Mouse (Mus musculus) olfactory bulb, adult 2 months (tissue): ENCODE results near the gene Timm44. TPM values are rescaled to one million over a fixed set of nuclear protein-coding genes. Genes with fewer than 3 reads are reported as not detected.
A peak's percentile ranks its signal among the peaks of the same experiment; 100 is the strongest.

Experiments
- H3K27ac ChIP-seq: fragments of 200-500 bp; 2 replicates; pipeline ENCODE4 v1.5.1; 2012; ENCODE audit warnings: low read depth, low read length; ENCODE audit not compliant: insufficient read depth
- H3K4me1 ChIP-seq: fragments of 200-500 bp; 2 replicates; pipeline ENCODE4 v1.6.1; 2012; ENCODE audit warnings: low read length; ENCODE audit not compliant: control insufficient read depth, insufficient read depth
- H3K4me3 ChIP-seq: fragments of 200-500 bp; 2 replicates; pipeline ENCODE4 v1.5.1; 2012; ENCODE audit warnings: mild to moderate bottlenecking, low read depth, low read length, moderate library complexity; ENCODE audit not compliant: insufficient read depth
- CTCF ChIP-seq: fragments of 200-500 bp; IDR thresholded peaks from 2 replicates; pipeline ENCODE4 v1.5.1; 2012; ENCODE audit warnings: low read depth, mild to moderate bottlenecking, low read length, moderate library complexity; ENCODE audit not compliant: insufficient read depth
- POLR2A ChIP-seq: fragments of 200-500 bp; IDR thresholded peaks from 2 replicates; pipeline ENCODE4 v1.6.1; 2012; ENCODE audit warnings: mild to moderate bottlenecking, low read depth, low read length, moderate library complexity; ENCODE audit not compliant: insufficient read depth
- WGBS: fragments of 180-500 bp; shearing (Covaris S2); methylation state at CpG from one replicate; pipeline ENCODE4 v1.1.7; 2018; 5-methylcytosine and 5-hydroxymethylcytosine counted together
- polyA plus RNA-seq: library from polyadenylated mRNA; stranded (reverse); fragments of >200 nt; gene quantifications from 2 replicates; pipeline ENCODE4 v1.2.4, GENCODE M21; 2012; ENCODE audit warnings: low replicate concordance; ENCODE audit not compliant: missing spikeins, insufficient read depth, insufficient read length

Gene Timm44
- polyA plus RNA-seq, 1 experiment, result not detected

DNA sequence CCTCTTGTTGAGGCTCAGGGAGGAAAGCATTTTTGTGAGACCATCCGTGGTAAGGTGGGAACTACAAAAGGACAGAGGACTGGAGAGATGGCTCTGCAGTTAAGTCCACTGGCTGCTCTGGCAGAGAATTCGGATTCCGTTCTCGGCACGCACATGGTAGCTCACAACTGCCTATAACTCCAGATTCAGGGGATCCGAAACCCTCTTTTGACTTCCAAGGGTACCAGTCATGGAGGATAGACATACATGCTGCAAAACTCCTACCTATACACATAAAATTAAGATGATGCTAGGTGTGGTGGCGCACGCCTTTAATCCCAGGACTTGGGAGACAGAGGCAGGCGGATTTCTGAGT is 375 bp upstream of the Timm44 start:
- H3K27ac ChIP-seq, result peak overlapping the region; percentile 86
- TF ChIP-seq POLR2A (no peak), CTCF (no peak)
- H3K4me3 ChIP-seq, result peak overlapping the region; percentile 79
- H3K4me1 ChIP-seq, result no peaks in the 10 kb centered on the region
- WGBS, result 22% methylated on average over 9 of the region's 9 CpGs

DNA sequence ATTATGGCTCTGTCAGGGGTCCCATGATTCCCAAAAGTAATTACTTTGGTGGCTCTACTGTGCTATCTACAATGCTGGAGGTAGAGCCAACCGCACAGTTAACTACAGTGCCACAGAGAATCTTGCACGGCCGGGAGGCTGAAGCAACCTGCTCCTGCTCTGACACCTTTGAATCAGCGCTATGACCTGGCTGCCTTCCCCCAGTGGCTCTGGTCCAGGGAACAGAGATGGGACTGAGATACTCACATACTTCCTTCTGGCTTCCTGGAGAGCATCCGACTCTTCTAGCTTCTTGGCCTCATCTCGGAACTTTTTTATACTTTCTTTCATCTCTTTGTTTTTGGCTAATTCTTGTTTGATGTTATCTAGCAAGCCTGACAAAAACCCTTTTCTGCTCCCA is 6.1 kb downstream of the Timm44 start:
- 85% methylated on average over 6 of the region's 6 CpGs for WGBS
- peaks cover 14% of the 10 kb centered on the region; the same call in 1 of the 2 replicates for H3K4me1 ChIP-seq
- H3K27ac ChIP-seq, result no peak overlapping the region
- TF ChIP-seq POLR2A (no peak), CTCF (no peak)
- no peak overlapping the region for H3K4me3 ChIP-seq

DNA sequence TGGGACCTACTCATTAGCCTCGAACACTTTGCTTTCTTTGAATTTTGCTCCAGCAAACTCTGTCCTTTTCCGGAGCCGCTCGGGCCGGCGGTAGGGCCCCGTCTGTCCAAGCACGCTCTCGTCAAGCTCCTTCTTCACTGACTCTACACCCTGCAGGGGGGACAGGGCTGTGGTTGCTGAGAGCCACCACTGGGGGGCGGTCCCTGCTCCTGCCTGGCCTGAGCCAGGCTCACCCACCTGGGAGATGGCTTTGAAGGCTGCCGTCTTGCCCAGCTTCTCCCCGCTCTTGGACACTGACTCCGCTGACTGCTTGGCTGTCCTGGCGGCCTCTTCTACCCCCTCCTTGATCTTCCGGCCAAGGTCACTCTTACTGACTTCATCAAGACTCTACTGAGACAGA is 8.1 kb downstream of the Timm44 start:
- TF ChIP-seq POLR2A (no peak), CTCF (peak; percentile 37; the same call in 1 of the 2 replicates)
- 75% methylated on average over 15 of the region's 15 CpGs for WGBS

DNA sequence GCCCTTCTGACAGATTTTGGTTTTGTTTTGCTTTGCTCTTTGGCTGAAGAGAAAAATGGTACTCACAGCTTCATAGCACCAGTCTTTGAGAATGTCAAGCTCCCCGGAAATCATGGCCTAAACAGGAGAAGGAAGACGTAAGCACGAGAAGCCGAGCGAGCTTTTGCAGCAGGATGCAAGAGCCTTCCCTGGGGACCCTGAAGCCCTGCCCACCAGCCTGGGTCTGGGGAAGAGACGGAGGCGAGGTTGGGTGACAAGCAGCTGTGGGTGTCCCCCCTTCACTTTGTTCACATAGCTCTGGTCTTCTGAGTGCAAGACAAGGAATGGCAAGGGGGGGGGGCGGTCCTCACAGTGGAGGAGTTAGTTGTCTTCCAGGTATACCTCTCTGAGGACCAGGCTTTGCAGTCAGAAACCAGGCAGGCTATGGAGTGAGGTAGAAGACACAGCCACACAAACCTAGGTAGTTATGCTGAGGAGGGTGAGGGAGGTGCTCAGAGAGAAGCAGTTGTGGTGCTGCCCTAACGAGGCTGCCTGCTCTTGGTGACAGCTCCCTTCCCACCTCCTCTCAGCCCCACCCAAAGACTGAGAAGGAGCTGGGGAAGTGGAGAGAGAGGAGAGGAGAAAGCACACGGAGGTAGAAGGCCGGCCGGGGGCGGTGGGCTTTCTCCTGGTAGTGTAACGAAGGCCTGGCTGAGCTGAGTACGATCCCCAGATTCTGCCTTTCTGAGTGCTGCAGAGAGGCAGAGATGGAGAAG is 10.4 kb downstream of the Timm44 start:
- no peak overlapping the region for H3K4me3 ChIP-seq
- WGBS, result 67% methylated on average over 15 of the region's 15 CpGs
- no peak for TF ChIP-seq POLR2A
- no peak for TF ChIP-seq CTCF
- peak overlapping the region; percentile 49 for H3K27ac ChIP-seq
- peaks cover 22% of the 10 kb centered on the region for H3K4me1 ChIP-seq

More for the DNA sequence above, 8.1 kb downstream of the Timm44 start:
- Histone ChIP-seq H3K4me3 (no peak overlapping the region), H3K4me1 (peaks cover 22% of the 10 kb centered on the region), H3K27ac (no peak overlapping the region)

DNA sequence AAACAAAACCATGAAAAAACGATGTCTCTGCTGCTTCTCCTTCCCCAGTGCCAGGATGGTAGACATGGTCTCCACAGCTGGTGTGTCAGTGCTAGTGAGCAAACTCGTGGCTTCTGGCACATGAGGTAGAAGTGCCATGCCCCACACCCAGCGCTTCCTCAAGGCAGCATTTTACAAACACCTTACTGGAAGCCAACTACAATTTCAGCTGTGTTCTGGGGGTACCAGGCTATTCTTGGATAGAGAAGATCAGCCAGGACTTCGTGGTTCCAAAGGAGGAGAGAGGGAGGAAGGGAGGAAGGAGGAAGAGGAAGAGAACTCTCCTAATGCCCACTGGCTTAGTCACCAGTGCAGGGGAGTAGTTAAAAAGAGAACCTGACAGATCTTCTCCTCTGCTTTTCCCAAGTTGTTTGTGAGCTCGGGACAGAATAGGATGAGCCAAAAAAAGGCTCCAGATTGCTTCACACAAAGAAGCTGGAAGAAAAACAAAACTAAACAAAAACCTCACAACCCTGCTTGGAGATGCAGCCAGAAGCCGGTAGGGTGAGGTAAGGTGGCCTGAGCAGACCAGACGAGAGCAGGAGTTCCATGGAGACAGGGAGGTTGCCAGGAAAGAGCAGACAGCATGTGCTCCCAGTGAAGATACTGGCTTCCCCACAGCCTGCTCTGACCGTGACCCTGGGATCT is 12.5 kb downstream of the Timm44 start:
- H3K4me3 ChIP-seq, result no peak overlapping the region
- no peak for TF ChIP-seq CTCF
- H3K4me1 ChIP-seq, result peaks cover 37% of the 10 kb centered on the region
- H3K27ac ChIP-seq, result peak overlapping the region; percentile 91
- WGBS, result 44% methylated on average over 8 of the region's 8 CpGs

DNA sequence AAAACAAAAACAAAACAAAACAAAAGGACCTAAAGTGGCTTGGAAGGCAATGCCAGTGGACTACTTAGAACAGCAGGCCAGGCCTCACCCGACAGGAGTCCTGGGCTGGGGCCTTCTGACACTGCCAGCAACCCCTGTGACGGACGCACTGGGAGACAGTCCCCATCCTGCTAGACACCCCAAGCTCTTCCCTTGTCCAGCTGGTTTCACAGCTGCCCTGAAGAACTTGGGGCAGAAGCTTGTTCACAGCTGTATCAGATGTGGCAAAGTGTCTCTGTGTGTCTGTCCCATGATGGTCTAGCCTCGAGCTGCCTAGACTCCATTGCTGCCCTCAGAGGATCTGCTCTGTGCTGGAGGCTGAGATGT is 15.9 kb downstream of the Timm44 start:
- TF ChIP-seq CTCF (no peak), POLR2A (no peak)
- H3K4me3 ChIP-seq, result no peak overlapping the region
- H3K4me1 ChIP-seq, result peaks cover 47% of the 10 kb centered on the region
- WGBS, result 84% methylated on average over 4 of the region's 4 CpGs
- H3K27ac ChIP-seq, result 0 out of 2 replicates have a peak overlapping the region, but pooled peaks have one; percentile 62

DNA sequence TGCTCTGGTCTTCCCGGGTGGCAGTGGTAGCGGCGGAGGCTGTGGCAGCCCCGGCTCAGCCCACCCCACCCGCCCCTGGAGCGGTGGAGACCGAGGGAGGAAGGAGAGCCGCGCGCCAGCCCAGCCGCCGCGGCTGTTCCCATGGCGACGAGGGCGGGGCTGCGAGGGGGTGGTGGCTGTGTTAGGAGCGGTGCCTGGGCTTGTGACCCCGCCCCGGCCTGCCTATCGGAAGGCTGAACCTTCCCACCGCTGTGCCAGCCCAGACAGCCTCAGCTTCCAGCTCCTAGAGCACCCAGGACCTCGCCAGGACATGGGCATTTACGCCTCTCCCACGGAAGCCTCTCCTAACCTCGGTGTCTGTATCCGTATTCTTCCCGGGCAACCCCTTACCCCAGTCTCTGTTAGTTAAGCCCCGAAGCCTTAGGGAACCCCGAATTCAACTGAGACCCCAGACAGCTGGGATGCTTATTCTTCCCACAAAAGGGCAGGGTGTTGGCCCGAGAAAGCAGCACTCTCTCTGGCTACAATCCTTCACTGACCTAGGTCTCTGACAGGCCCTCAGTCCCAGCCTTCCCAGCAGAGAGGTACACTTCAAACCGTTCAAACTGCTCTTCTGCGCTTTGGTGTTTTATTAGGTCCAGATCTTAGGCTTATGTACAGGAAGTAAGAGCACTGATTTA is 16.4 kb downstream of the Timm44 start, which contains the start of gene Ctxn1:
TSS of gene Ctxn1 (minus strand) at position 150 of the 680 bp plus-strand sequence.
- TF ChIP-seq POLR2A, result peak; percentile 37; the same call in 1 of the 2 replicates
- TF ChIP-seq CTCF, result no peak
- 4% methylated on average over 32 of the region's 33 CpGs for WGBS
- peaks cover 47% of the 10 kb centered on the region for H3K4me1 ChIP-seq
- H3K27ac ChIP-seq, result peak within 1 kb of the TSS; percentile 92
- peak within 1 kb of the TSS; percentile 95 for H3K4me3 ChIP-seq

DNA sequence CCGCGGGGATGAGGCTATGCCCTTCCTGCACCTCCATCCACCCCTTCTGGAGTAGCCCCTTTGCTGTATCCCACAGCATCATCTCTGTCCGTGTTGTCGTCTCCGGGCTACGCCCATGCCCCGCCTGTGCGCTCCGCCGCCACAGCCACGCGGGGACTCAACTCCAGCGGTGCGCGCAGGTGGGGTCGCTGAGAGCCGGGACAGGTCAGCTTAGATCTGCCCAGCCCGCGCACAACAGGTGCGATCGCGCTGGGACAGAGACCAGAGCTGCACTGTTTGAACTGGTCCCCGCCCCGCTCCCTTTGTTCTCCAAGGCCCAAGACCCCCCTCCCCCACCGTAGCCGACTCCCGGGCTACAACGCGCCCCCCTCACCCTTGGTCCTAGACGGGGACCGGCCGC is 17.0 kb downstream of the Timm44 start:
- WGBS, result under 1% methylated on average over 32 of the region's 32 CpGs
- TF ChIP-seq POLR2A, result no peak
- TF ChIP-seq CTCF, result no peak
- Histone ChIP-seq H3K4me1 (peaks cover 47% of the 10 kb centered on the region), H3K4me3 (peak overlapping the region; percentile 95), H3K27ac (peak overlapping the region; percentile 92)

DNA sequence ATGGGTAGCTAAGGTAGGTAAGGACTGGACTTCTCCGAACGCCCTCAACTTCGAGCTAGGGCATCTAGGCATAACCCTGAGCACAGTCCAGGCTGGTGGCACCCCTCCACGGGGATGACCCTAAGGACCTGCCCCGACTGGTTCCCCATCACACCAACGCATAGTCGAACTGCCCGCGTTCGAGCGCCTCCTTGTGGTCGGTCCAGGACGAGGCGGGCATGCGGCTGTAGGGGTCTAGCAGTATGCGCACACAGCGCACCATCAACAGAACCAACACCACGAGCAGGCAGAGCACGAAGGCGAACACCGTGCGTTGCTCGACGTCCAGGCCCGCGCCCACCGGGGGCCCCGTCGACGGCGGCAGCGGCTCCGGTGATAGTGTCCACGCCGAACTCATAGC is 17.5 kb downstream of the Timm44 start:
- no peak for TF ChIP-seq POLR2A
- TF ChIP-seq CTCF, result peak; percentile 92
- 3% methylated on average over 35 of the region's 35 CpGs for WGBS
- H3K27ac ChIP-seq, result peak overlapping the region; percentile 92
- H3K4me1 ChIP-seq, result peaks cover 47% of the 10 kb centered on the region
- peak overlapping the region; percentile 95 for H3K4me3 ChIP-seq
